Mouse (Mus musculus) heart, embryonic 15.5 days (tissue): Measurements from ENCODE around the gene Jpt1. TPM values are rescaled to one million over a fixed set of nuclear protein-coding genes. Genes with fewer than 3 reads are reported as not detected.
"Not testable (repeated sequence)": the region's sequence is repeated elsewhere in the genome, so short reads cannot be mapped to it uniquely, and the experiment has no call there.

Experiments used
- ATAC-seq: fragments of 200-750 bp; cut with Nextera tagmentation; replicated peaks from 2 replicates; pipeline ENCODE4 v1.8.0; 2017; ENCODE audit warnings: low read depth, moderate TSS enrichment; ENCODE audit not compliant: insufficient number of reproducible peaks, insufficient read depth, low FRiP score
- H3K27ac ChIP-seq: fragments of 300-500 bp; sonication (generic); 2 replicates; pipeline ENCODE4 v1.5.1; 2015; ENCODE audit warnings: mild to moderate bottlenecking, inconsistent platforms
- H3K27me3 ChIP-seq: fragments of 300-500 bp; sonication (generic); 2 replicates; pipeline ENCODE4 v1.6.1; 2015; ENCODE audit warnings: inconsistent platforms
- H3K36me3 ChIP-seq: fragments of 300-500 bp; sonication (generic); 2 replicates; pipeline ENCODE4 v1.6.1; 2015; ENCODE audit warnings: mild to moderate bottlenecking, inconsistent platforms
- H3K4me1 ChIP-seq: fragments of 300-500 bp; sonication (generic); replicated peaks from 2 replicates; pipeline ENCODE4 v1.6.1; 2015; ENCODE audit warnings: inconsistent platforms
- H3K4me2 ChIP-seq: fragments of 300-500 bp; sonication (generic); 2 replicates; pipeline ENCODE4 v1.6.1; 2015; ENCODE audit warnings: inconsistent platforms, mild to moderate bottlenecking, moderate library complexity
- H3K4me3 ChIP-seq: fragments of 300-500 bp; sonication (generic); 2 replicates; pipeline ENCODE4 v1.5.1; 2015; ENCODE audit warnings: mild to moderate bottlenecking, inconsistent platforms
- H3K9ac ChIP-seq: fragments of 300-500 bp; sonication (generic); 2 replicates; pipeline ENCODE4 v1.6.1; 2015; ENCODE audit warnings: mild to moderate bottlenecking, inconsistent platforms
- H3K9me3 ChIP-seq: fragments of 300-500 bp; sonication (generic); replicated peaks from 2 replicates; pipeline ENCODE4 v1.6.1; 2016; ENCODE audit warnings: inconsistent platforms
- WGBS: fragments of 180-500 bp; shearing (Covaris S2); methylation state at CpG from one replicate; pipeline ENCODE4 v1.1.7; 2015; ENCODE audit warnings: mixed read lengths; 5-methylcytosine and 5-hydroxymethylcytosine counted together
- microRNA-seq: library from miRNA; unstranded; fragments of <30 nt; microRNA quantifications from one replicate; pipeline ENCODE4, GENCODE M21; 2016
- polyA plus RNA-seq: library from polyadenylated mRNA; unstranded; fragments of >200 nt; fragmentation: Nextera tagmentation; extraction: Ambion mirVana; gene quantifications from 2 replicates; pipeline ENCODE4 v1.2.1, GENCODE M21; 2015

Jpt1 gene
- polyA plus RNA-seq, 1 experiment from 2014 or later = 515 TPM

DNA sequence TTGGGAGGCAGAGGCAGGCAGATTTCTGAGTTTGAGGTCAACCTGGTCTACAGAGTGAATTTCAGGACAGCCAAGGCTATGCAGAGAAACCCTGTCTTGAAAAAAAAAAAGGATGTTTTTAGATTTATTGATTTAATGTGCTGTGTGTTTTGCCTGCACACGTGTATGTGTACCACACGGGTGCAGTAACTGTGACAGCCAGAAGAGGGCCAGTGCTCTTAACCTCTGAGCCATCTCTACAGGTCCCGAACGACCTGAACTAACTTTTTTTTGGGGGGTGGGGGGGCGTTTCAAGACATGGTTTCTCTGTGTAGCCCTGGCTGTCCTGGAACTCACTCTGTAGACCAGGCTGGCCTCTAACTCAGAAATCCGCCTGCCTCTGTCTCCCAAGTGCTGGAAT lies 59.4 kb downstream of the Jpt1 start:
- H3K27ac ChIP-seq, H3K4me3 ChIP-seq, H3K9ac ChIP-seq, ATAC-seq, H3K27me3 ChIP-seq, H3K36me3 ChIP-seq, H3K9me3 ChIP-seq, H3K4me2 ChIP-seq: not testable (repeated sequence)
- peaks cover 12% of the 10 kb centered on the region for H3K4me1 ChIP-seq
- 80% methylated on average over 6 of the region's 6 CpGs for WGBS

DNA sequence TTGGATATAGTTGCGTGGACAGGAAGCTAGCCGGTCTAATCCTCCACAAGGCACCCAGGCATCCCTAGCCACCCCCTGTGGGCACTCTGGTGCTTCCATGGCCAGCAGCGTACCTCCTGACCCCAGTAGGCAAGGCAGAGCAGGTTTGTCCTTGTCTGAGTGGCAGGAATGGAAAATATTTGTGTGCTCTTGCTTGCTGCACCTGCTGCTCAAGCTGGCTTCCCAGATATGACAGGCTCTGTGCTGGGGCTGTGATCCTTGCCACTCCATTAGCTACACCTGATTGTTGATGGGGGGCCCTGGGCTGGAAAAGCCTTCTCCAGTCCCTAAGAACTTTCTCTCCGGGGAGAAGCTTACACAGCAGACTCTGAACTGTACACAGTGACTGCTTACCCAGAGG lies 60.9 kb downstream of the Jpt1 start:
- H3K36me3 ChIP-seq = no peaks in the 10 kb centered on the region
- no peaks in the 10 kb centered on the region for H3K9me3 ChIP-seq
- no peak for ATAC-seq
- WGBS = 53% methylated on average over 4 of the region's 4 CpGs
- H3K4me2 ChIP-seq = no peak overlapping the region
- H3K27ac ChIP-seq = no peak overlapping the region
- peaks cover 20% of the 10 kb centered on the region for H3K4me1 ChIP-seq
- H3K9ac ChIP-seq = no peak overlapping the region
- H3K4me3 ChIP-seq = no peak overlapping the region
- H3K27me3 ChIP-seq = no peaks in the 10 kb centered on the region

DNA sequence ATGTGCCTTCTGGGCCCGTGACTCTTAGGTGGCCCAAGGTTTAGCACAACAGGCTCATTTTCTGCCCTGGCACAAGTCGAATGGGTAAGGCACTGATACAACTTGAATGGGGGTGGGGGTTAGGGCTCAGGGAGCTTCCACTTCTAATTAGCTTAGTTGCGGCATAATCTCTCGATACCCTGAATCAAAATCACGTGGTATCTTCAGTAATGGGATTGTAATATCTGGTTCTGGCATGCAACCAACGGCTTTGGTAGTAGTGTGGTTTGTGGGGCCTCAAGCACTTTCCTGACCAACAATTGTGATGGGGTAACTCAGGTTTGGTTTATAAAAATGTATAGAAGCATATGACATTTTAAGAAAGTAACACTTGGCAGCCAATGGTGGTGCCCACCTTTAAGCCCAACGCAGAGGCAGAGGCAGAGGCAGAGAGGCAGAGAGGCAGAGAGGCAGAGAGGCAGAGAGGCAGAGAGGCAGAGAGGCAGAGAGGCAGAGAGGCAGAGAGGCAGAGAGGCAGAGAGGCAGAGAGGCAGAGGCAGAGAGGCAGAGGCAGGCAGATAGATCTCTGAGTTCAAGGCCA lies 61.8 kb downstream of the Jpt1 start:
- WGBS = 78% methylated on average over 7 of the region's 7 CpGs

DNA sequence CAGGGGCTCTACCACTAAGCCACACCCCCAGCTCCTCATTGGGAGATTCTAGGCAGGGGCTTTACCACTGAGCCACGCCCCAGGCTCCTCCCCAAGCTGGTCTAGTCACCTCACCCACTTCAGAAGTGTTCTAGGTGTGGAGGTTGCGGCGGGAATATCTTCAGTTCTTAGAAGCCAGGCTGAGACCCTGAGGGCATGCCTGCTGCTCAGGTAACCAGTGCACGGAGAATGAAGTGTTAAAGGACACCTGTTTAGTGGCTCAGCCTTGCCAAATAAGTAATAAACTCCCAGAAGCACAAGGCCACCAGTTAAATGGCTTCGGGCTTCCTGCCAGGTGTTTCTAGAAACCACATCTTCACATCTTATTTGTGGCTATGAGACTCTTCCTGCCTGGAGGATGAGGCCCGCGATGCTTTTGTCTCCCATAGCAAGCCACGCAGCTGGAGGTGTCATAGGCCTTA lies 62.4 kb downstream of the Jpt1 start:
- H3K27ac ChIP-seq = peak overlapping the region; percentile 31; the same call in 1 of the 2 replicates
- no peaks in the 10 kb centered on the region for H3K9me3 ChIP-seq
- no peak overlapping the region for H3K9ac ChIP-seq
- no peak overlapping the region for H3K4me2 ChIP-seq
- no peak for ATAC-seq
- no peak overlapping the region for H3K4me3 ChIP-seq
- no peaks in the 10 kb centered on the region for H3K36me3 ChIP-seq
- 83% methylated on average over 8 of the region's 8 CpGs for WGBS
- no peaks in the 10 kb centered on the region for H3K27me3 ChIP-seq
- peaks cover 24% of the 10 kb centered on the region for H3K4me1 ChIP-seq

More for the DNA sequence above, 61.8 kb downstream of the Jpt1 start:
- Histone ChIP-seq H3K9me3 (no peaks in the 10 kb centered on the region), H3K9ac (no peak overlapping the region), H3K36me3 (no peaks in the 10 kb centered on the region), H3K27me3 (no peaks in the 10 kb centered on the region), H3K4me3 (no peak overlapping the region), H3K4me2 (no peak overlapping the region), H3K4me1 (peaks cover 23% of the 10 kb centered on the region), H3K27ac (peak overlapping the region; percentile 31; the same call in 1 of the 2 replicates)
- no peak for ATAC-seq

DNA sequence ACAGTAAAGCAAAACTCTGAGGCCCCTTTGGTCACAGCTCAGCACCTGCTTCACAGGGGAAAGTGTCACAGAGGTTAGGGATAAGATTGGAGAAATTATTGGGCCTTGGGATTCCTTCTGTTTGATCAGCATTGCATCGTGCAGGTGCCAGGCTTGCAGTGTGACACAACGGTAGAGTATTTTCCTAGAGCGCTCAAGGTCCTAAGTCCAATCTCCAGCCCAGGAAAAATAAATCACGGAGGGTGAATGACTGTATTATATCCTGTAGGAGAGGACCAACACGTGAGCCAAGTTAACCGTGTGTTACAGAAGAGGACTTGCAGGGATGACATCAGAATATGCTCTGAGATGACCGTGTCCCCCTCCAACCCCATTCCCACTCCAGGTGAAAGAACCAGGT lies 64.0 kb downstream of the Jpt1 start:
- ATAC-seq = no peak
- Histone ChIP-seq H3K4me2 (no peak overlapping the region), H3K4me1 (peaks cover 31% of the 10 kb centered on the region), H3K4me3 (no peak overlapping the region), H3K27ac (no peak overlapping the region), H3K9me3 (no peaks in the 10 kb centered on the region), H3K9ac (no peak overlapping the region), H3K27me3 (no peaks in the 10 kb centered on the region), H3K36me3 (no peaks in the 10 kb centered on the region)
- WGBS = 83% methylated on average over 7 of the region's 7 CpGs

DNA sequence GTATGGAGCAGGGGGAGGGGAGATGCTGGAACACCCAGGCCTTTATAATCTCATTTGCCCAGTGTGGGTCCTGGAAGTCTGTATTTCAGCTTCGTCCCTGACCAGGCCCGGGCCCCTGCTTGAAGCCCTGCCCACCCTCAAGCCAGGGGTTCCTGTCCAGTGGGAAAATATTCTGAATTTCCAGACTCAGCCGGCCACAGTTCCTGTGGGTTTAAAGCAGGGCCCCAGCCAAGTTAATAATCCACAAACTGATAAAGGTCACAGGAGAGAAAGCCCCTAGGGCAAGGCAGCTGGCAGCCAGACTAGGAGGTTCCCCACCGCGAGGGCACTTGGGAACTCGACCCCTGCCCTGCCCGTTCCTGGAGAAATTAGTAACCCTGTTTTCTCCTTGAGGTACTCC lies 65.2 kb downstream of the Jpt1 start:
- H3K9me3 ChIP-seq = no peaks in the 10 kb centered on the region
- no peak for ATAC-seq
- H3K4me1 ChIP-seq = peaks cover 31% of the 10 kb centered on the region
- peaks cover 3% of the 10 kb centered on the region; the same call in 1 of the 2 replicates for H3K27me3 ChIP-seq
- H3K9ac ChIP-seq = no peak overlapping the region
- no peak overlapping the region for H3K27ac ChIP-seq
- no peak overlapping the region for H3K4me3 ChIP-seq
- no peaks in the 10 kb centered on the region for H3K36me3 ChIP-seq
- 60% methylated on average over 7 of the region's 7 CpGs for WGBS
- H3K4me2 ChIP-seq = no peak overlapping the region

DNA sequence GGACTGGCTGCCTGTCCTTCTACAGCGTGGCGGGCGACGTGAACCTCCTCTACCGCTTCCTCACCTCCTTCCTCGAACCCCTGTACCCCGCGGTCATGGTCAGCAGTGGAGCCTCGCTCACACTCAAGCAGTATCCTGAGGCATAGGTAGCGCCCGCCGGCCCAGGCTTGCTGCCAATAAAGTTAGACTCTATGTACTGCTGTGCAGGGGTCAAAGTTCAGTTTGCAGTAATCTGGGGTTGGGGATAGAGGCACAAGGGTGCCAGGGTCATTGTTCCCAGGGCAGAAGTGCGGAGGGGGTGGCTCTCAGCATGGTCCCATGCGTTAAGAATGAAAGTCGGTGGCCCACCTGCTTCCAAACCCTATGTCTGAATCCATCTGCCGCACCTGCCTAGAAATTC lies 66.1 kb downstream of the Jpt1 start:
- Histone ChIP-seq H3K9me3 (no peaks in the 10 kb centered on the region), H3K4me1 (peaks cover 27% of the 10 kb centered on the region), H3K27me3 (peaks cover 3% of the 10 kb centered on the region; the same call in 1 of the 2 replicates), H3K27ac (no peak overlapping the region), H3K4me3 (no peak overlapping the region), H3K36me3 (no peaks in the 10 kb centered on the region), H3K9ac (no peak overlapping the region), H3K4me2 (no peak overlapping the region)
- WGBS = 89% methylated on average over 16 of the region's 16 CpGs
- no peak for ATAC-seq

Small RNA genes lying within 50 kb of the gene (microRNA-seq; reads per million reads assigned to microRNA genes)
- gene Mir3968 = not detected

Other genes starting within 250 kb of the Jpt1 start
- gene Grin2c, start 247.1 kb downstream of the Jpt1 start, polyA plus RNA-seq = 0.10 and 0.16 TPM in 2 replicates
- 10.5 and 12.4 TPM in 2 replicates for gene Fdxr, start 237.3 kb downstream of the Jpt1 start, polyA plus RNA-seq
- 0.55 and 0.67 TPM in 2 replicates for gene Fads6, start 216.7 kb downstream of the Jpt1 start, polyA plus RNA-seq
- 0.08 TPM in 1 of 2 replicates, not detected in the other for gene Otop2, start 207.2 kb downstream of the Jpt1 start, polyA plus RNA-seq
- gene Ush1g, start 192.3 kb downstream of the Jpt1 start, polyA plus RNA-seq = 0.11 and 0.29 TPM in 2 replicates
- not detected in 2 replicates for gene Otop3, start 179.7 kb downstream of the Jpt1 start, polyA plus RNA-seq
- gene Hid1, start 146.6 kb downstream of the Jpt1 start, polyA plus RNA-seq = 7.6 and 11.2 TPM in 2 replicates
- gene Cdr2l, start 132.5 kb downstream of the Jpt1 start, polyA plus RNA-seq = 6.3 and 11.1 TPM in 2 replicates
- 163 and 167 TPM in 2 replicates for gene Mrpl58, start 110.6 kb downstream of the Jpt1 start, polyA plus RNA-seq
- gene Atp5h, start 94.4 kb downstream of the Jpt1 start, polyA plus RNA-seq = 1,570 and 2,168 TPM in 2 replicates
- gene Kctd2, start 94.3 kb downstream of the Jpt1 start, polyA plus RNA-seq = 11.5 and 14.7 TPM in 2 replicates
- 0.06 TPM in 1 of 2 replicates, not detected in the other for gene Trim80, start 73.8 kb downstream of the Jpt1 start, polyA plus RNA-seq
- 0.57 and 5.0 TPM in 2 replicates for gene Slc16a5, start 51.9 kb downstream of the Jpt1 start, polyA plus RNA-seq
- 4.6 and 6.2 TPM in 2 replicates for gene Armc7, start 38.7 kb downstream of the Jpt1 start, polyA plus RNA-seq
- gene Nt5c, start 22.5 kb downstream of the Jpt1 start, polyA plus RNA-seq = 49.6 and 62.1 TPM in 2 replicates
- 566 and 571 TPM in 2 replicates for gene Sumo2, start 21.9 kb upstream of the Jpt1 start, polyA plus RNA-seq
- gene Nup85, start 50.0 kb upstream of the Jpt1 start, polyA plus RNA-seq = 80.8 and 105 TPM in 2 replicates
- 76.2 and 80.1 TPM in 2 replicates for gene Mrps7, start 89.5 kb upstream of the Jpt1 start, polyA plus RNA-seq
- 13.7 and 16.3 TPM in 2 replicates for gene Gga3, start 89.7 kb upstream of the Jpt1 start, polyA plus RNA-seq
- gene Mif4gd, start 98.6 kb upstream of the Jpt1 start, polyA plus RNA-seq = 30.2 and 34.5 TPM in 2 replicates
- gene Slc25a19, start 113.9 kb upstream of the Jpt1 start, polyA plus RNA-seq = 47.7 and 48.8 TPM in 2 replicates
- 103 and 104 TPM in 2 replicates for gene Grb2, start 194.2 kb upstream of the Jpt1 start, polyA plus RNA-seq